Mouse (Mus musculus) thymus, postnatal 25 days (tissue): ENCODE measurements around the gene Lhfp.

Source experiments
- DNase-seq: peaks from one replicate; pipeline ENCODE4 v3.0.0; 2022

Gene Lhfp

GRCm38 (mm10) chr3:53173310-53174063, 132.2 kb downstream of the Lhfp start:
- DNase-seq, result no peak

DNA sequence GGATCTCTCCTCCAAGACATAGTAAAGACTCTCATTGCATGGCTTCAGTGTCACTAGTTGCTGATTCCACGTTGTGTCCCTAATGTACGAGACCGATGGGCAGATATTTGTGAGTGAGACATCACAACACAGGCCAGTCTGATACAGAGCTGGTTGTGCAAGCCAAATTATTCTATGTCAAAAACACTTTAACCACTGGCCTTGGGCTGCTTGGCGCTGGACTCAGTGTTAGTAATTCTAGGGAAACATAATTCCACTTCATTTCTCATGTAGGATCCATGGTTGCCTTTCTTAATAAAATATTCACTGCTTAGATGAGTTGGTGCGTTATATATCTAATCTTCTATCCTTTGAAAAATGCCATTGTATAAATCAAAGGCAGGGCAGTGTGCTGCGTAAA, 138.6 kb downstream of the Lhfp start:
- DNase-seq, result no peak

DNA sequence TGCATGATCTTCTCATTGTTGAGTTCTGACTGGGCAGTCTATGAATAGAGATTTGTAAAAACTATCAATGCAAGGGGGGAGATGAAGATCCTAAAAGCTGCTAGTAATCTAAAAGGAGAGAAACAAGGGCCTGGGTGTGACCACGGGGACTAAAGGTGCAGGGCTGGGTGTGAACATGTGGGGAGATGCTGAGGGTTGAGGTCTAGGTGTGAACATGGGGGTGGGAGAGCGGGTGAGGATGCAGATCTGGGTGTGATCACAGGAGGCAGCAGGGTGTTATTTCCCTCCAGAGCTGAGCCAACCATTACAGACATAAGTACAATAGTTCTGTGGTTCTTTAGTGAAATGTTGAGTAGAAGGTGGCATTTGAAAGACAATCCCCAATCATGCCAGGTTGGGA, 144.1 kb downstream of the Lhfp start:
- DNase-seq, result no peak

GRCm38 (mm10) chr3:53193441-53193840, 152.1 kb downstream of the Lhfp start:
- no peak for DNase-seq

GRCm38 (mm10) chr3:53195666-53196107, 154.4 kb downstream of the Lhfp start:
- no peak for DNase-seq

GRCm38 (mm10) chr3:53200175-53200574, 158.8 kb downstream of the Lhfp start:
- DNase-seq, result no peak

GRCm38 (mm10) chr3:53200853-53201252, 159.5 kb downstream of the Lhfp start:
- no peak for DNase-seq

DNA sequence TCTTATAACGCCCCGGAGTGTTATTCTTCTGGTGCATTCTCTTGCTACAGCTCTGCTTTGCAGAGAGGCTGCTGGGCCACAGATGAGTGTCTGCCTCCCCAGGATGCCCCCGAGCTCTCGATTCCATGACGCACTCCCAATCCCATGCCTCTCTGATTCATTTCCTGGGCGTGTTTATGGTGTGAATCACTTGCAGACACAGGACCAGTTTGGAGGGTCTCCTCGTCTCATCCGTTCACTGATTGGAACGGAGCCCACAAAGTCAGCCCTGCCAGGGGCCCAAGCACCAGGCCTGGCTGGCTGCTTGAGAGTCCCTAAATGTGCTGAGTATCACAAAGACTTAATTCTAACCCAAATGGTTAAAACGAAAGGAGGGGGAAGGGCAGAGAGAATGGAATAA, 160.3 kb downstream of the Lhfp start:
- DNase-seq, result no peak

- no peak for DNase-seq
Measured at GRCm38 (mm10) chr3:53202184-53202583, 160.9 kb downstream of the Lhfp start.

GRCm38 (mm10) chr3:53202698-53203097, 161.4 kb downstream of the Lhfp start:
- no peak for DNase-seq

GRCm38 (mm10) chr3:53203656-53204055, 162.3 kb downstream of the Lhfp start:
- DNase-seq, result no peak

- no peak for DNase-seq
Measured at GRCm38 (mm10) chr3:53204348-53204984, 163.1 kb downstream of the Lhfp start.

DNA sequence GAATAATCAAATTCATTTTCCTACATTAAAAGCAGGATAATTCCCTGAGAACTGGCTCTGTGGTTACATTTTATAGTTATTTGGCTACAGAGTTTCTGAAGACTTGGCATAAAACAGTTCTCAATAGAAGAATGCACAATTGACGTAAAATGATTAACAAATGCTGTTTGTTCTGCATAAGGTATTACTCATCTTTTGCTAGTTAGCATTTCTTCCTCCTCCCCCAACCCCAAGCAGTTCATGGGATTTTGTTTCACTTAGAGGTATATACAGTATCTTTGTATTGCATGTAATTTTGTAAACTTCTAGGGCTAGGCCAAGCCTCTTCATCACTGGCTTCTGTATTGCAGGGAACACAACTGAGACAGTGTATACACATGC, 163.6 kb downstream of the Lhfp start:
- no peak for DNase-seq

GRCm38 (mm10) chr3:53205706-53206105, 164.4 kb downstream of the Lhfp start:
- DNase-seq, result no peak

DNA sequence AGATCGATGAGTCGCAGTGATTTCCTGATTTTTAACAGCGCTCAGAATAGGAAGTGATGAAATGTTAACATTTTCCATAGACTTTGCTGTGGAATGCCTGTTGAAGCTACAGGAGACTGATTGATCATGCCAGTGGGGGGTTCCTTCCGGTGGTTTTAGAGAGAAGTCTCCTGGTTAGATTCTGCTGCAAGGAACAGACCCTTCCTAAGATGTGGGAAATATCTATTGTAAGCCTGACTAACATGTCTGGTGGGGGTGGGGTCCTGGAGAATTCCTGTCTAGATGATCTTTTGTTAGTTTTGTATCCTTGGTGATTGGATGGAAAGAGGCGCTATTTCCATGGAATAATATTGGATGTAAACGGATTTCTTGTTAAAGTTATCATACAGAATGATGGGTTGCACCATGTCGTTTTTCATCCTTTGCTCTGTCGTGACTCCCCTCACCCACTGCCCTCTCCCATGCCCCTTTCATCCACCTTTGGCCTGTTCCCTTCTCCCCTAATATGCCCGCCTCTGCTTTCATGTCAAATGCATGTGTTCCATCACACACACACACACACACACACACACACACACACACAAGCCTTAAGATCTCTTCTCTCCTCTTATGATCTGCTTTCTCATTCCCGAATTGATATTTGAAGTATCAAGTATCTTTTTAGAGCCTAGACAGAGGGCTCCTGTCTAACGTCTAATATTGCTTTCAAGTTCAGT, 165.3 kb downstream of the Lhfp start:
- no peak for DNase-seq

DNA sequence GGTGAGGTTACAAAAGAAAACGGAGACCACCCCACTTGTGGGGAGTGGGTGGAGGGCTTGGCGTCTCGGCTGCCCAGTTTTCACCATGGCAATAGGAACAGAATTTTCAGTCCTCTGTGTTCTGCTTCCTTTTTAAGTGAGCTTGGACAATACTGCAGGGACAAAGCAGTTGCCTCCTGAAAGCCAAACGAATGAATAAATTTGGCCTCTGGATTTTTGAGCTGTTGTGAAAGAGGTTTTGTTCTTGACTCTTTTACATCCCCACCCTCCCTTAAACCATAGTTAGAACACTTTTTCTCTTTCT, 165.8 kb downstream of the Lhfp start:
- no peak for DNase-seq

DNA sequence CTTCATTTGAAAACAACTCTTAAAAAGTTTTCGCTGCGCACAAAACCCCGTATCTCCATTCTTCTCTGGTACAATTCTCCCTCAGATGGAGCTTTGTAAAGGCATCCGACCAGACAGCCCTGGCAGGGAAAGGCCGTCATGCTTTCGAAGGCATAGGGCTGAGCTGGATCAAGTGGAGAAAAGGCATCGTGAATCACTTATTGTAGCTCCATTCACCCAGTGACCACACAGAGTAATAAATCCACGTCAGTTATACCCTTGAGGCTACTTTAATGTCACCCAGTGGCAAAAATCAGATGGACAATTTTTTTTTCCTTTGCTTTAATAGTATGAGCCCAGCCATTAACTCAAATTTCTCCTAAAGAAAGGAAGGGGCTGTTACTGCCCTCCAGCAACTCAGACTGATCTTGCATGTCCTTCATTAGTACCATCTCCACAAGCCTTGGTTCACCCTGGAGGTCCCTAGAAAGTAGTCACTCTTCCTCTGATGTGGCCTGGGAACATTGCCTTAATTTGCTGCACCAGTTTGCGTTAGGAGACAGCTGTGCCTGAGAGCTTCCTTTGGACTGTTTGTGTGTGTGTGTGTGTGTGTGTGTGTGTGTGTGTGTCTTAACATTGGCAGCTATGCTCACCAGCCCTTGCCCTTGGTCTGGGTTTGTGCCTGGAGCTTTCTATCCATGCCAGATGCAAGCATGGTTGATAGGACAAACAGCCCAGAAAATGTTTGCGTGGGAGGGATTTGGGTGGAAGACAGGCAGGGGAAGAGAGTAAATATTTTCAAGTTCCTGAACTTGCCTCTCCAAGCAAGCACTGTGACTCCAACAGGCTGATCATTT, 169.6 kb downstream of the Lhfp start:
- no peak for DNase-seq

- no peak for DNase-seq
Measured at GRCm38 (mm10) chr3:53212599-53212998, 171.3 kb downstream of the Lhfp start.

- DNase-seq, result no peak
Measured at GRCm38 (mm10) chr3:53213346-53213745, 172.0 kb downstream of the Lhfp start.

- DNase-seq, result no peak
Measured at GRCm38 (mm10) chr3:53213746-53214271, 172.5 kb downstream of the Lhfp start.

DNA sequence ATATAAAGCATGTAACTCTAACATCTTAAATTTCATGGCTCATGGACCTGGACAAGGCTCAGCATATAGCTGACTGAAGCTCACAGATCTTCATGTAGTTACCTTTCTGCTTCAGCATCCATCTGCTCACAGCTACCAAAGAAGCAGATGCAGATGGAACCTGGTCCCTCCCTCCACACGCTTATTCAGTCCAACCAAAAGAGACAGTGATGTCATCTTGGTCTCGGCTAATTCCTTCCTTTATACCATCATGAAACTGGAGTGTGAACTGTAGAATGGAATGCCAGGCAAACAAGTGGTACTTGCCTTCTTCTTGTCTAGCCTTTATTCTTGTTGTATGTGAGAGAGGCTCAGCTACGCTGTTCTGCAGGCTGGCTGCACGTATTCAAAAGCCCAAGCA, 173.1 kb downstream of the Lhfp start:
- DNase-seq, result no peak

DNA sequence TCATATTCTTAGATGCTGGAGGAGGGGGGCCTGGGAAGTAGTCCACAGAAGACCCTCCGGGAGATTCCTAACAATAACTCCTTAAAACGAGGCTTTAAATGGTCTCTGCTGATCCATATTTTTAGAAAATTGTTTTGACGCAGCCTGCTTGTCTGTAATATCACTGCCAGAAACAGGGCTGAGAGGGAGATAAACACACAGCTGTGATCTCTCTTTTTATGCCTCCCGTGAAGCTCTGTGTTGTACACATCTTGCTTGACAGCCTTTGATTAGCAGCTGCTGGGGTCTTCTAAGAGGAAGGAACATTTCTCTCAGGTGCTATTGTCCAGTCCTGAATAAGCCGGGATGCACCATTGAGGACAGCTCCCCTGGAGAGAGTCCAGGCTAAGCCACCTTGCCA, 176.4 kb downstream of the Lhfp start:
- no peak for DNase-seq
